Mouse (Mus musculus): ENCODE results near the gene Eif4g3.

- TF ChIP-seq CTCF (conservative IDR thresholded peaks at IDR 0.05; ENCODE audit: low read length), result no peak
- TF ChIP-seq POU5F1 (IDR thresholded peaks at IDR 0.05; ENCODE audit: borderline replicate concordance, low read length), result no peak
- TF ChIP-seq NANOG (IDR thresholded peaks at IDR 0.05; ENCODE audit: borderline replicate concordance, low read length), result no peak
Measured at GRCm38 (mm10) chr4:137960757-137961156, 32.1 kb upstream of the Eif4g3 start.
